Mouse (Mus musculus) liver, embryonic 14.5 days (tissue): ENCODE data around the gene Syt6.

Source experiments
- CTCF ChIP-seq: IDR thresholded peaks from 2 replicates; pipeline ENCODE4 v1.5.1; 2016; ENCODE audit warnings: antibody characterized with exemption, low read depth, control low read depth
- EP300 ChIP-seq: IDR thresholded peaks from 2 replicates; pipeline ENCODE4 v1.6.1; 2016; ENCODE audit warnings: antibody characterized with exemption, low read depth

GRCm38 (mm10) chr3:103641301-103641700 is 66.3 kb downstream of the Syt6 start:
- no peak for TF ChIP-seq CTCF
- TF ChIP-seq EP300, result no peak
